Mouse (Mus musculus): ENCODE measurements around the gene Mok. TPM values are rescaled to one million over a fixed set of nuclear protein-coding genes. Genes with fewer than 3 reads are reported as not detected.

Mok gene
- polyA plus RNA-seq, 1 experiment from 2014 or later, result 2.1 TPM

GRCm38 (mm10) chr12:110854786-110855737 lies 14.3 kb upstream of the Mok start:
- peaks cover 4% of the 10 kb centered on the region; the same call in 1 of the 2 replicates for H3K36me3 ChIP-seq (ENCODE audit: control insufficient read depth, insufficient read depth, low read length)
- H3K27ac ChIP-seq (ENCODE audit: low read depth, low read length), result no peak overlapping the region
- WGBS, result 82% methylated on average over 32 of the region's 32 CpGs
- H3K4me1 ChIP-seq (replicated peaks; ENCODE audit: control insufficient read depth, insufficient read depth, low read length), result peaks cover 32% of the 10 kb centered on the region
- ATAC-seq (replicated peaks; ENCODE audit: low FRiP score), result no peak
- DNase-seq (ENCODE audit: low spot score), result no peak
- H3K4me2 ChIP-seq, result no peak overlapping the region
- no peaks in the 10 kb centered on the region for H3K9me3 ChIP-seq (ENCODE audit: control insufficient read depth, low read length)
- no peak overlapping the region for H3K9ac ChIP-seq (ENCODE audit: low read depth, low read length)
- H3K4me3 ChIP-seq (ENCODE audit: low read depth, low read length), result no peak overlapping the region
- no peaks in the 10 kb centered on the region for H3K27me3 ChIP-seq (replicated peaks; ENCODE audit: control insufficient read depth, insufficient read depth, low read length)

- Histone ChIP-seq H3K27me3 (replicated peaks; ENCODE audit: control insufficient read depth, insufficient read depth, low read length) (no peaks in the 10 kb centered on the region), H3K27ac (ENCODE audit: low read depth, low read length) (no peak overlapping the region), H3K9ac (ENCODE audit: low read depth, low read length) (no peak overlapping the region), H3K4me2 (peak overlapping the region; percentile 88), H3K9me3 (ENCODE audit: control insufficient read depth, low read length) (no peaks in the 10 kb centered on the region), H3K4me1 (replicated peaks; ENCODE audit: control insufficient read depth, insufficient read depth, low read length) (peaks cover 26% of the 10 kb centered on the region), H3K4me3 (ENCODE audit: low read depth, low read length) (no peak overlapping the region; the same call in 1 of the 2 replicates), H3K36me3 (ENCODE audit: control insufficient read depth, insufficient read depth, low read length) (peaks cover 4% of the 10 kb centered on the region; the same call in 1 of the 2 replicates)
- WGBS, result 42% methylated on average over 1 of the region's 1 CpGs
- DNase-seq (ENCODE audit: low spot score) (no peak), ATAC-seq (replicated peaks; ENCODE audit: low FRiP score) (no peak)
These were observed 11.2 kb upstream of the Mok start for GRCm38 (mm10) chr12:110851923-110852322.

GRCm38 (mm10) chr12:110851414-110851813 lies 10.7 kb upstream of the Mok start:
- no peaks in the 10 kb centered on the region for H3K9me3 ChIP-seq (ENCODE audit: control insufficient read depth, low read length)
- ATAC-seq (replicated peaks; ENCODE audit: low FRiP score) (peak; percentile 77), DNase-seq (ENCODE audit: low spot score) (peak; percentile 48)
- H3K4me3 ChIP-seq (ENCODE audit: low read depth, low read length), result peak overlapping the region; percentile 94
- WGBS, result 32% methylated on average over 12 of the region's 12 CpGs
- no peaks in the 10 kb centered on the region for H3K27me3 ChIP-seq (replicated peaks; ENCODE audit: control insufficient read depth, insufficient read depth, low read length)
- peak overlapping the region; percentile 81; the same call in 1 of the 2 replicates for H3K27ac ChIP-seq (ENCODE audit: low read depth, low read length)
- peaks cover 25% of the 10 kb centered on the region for H3K4me1 ChIP-seq (replicated peaks; ENCODE audit: control insufficient read depth, insufficient read depth, low read length)
- H3K4me2 ChIP-seq, result peak overlapping the region; percentile 88
- H3K9ac ChIP-seq (ENCODE audit: low read depth, low read length), result peak overlapping the region; percentile 94
- peaks cover 4% of the 10 kb centered on the region; the same call in 1 of the 2 replicates for H3K36me3 ChIP-seq (ENCODE audit: control insufficient read depth, insufficient read depth, low read length)

- DNase-seq (ENCODE audit: low spot score), result no peak
- Histone ChIP-seq H3K9ac (ENCODE audit: low read depth, low read length) (peak overlapping the region; percentile 94), H3K9me3 (ENCODE audit: control insufficient read depth, low read length) (no peaks in the 10 kb centered on the region), H3K27me3 (replicated peaks; ENCODE audit: control insufficient read depth, insufficient read depth, low read length) (no peaks in the 10 kb centered on the region), H3K4me2 (peak overlapping the region; percentile 88), H3K36me3 (ENCODE audit: control insufficient read depth, insufficient read depth, low read length) (no peaks in the 10 kb centered on the region), H3K4me1 (replicated peaks; ENCODE audit: control insufficient read depth, insufficient read depth, low read length) (peaks cover 24% of the 10 kb centered on the region), H3K4me3 (ENCODE audit: low read depth, low read length) (peak overlapping the region; percentile 94), H3K27ac (ENCODE audit: low read depth, low read length) (peak overlapping the region; percentile 81)
- peak; percentile 12; the same call in 1 of the 2 replicates for ATAC-seq (replicated peaks; ENCODE audit: low FRiP score)
- WGBS, result 7% methylated on average over 9 of the region's 9 CpGs
These were observed 10.2 kb upstream of the Mok start for GRCm38 (mm10) chr12:110850929-110851256.

DNA sequence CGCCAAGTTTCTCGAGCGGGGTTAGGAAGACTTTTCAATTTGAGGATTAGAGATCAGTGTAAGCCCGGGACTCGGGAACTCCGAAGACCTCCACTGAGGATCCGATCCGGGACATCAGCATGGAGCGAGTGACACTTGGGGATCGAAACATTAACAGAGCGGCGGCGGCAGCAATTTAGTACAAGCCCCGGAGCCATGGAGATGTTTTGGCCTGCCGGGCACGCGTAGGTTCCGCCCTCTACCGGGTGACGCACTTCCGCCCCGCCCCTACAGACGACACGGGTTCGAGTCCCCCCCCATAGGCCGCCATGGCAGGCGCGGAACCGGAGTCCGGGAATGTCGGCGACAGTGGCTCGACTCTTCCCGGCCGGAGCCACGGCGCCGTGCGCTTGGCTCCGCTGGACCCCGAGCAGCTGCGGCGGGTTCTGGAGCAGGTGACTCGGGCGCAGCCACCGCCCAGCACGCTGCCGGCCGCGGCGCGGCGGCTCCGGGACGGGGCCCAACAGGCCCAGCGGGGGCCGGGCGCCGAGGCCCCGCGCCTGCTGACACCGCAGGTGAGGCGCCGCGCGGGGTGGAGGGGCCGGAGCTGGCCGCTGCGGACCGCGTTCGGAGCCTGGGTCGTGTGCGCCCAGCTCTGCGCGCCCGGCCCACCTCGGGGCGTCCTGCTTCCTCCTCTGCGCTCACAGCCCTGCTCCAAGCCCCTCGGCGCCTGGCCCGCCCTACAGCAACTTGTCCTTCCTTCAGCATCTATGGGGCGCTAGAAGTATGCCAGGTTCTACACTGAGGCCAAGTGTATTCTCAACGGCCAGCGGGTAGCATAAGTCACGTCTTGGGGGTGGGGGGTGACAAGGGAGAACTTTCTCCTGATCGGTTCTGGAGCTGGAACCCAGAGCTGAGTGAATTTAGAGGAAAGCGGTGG lies 9.5 kb upstream of the Mok start, which contains the start of gene Zfp839:
TSS of gene Zfp839 (plus strand) at position 244 of the 919 bp plus-strand sequence.
- Histone ChIP-seq H3K36me3 (ENCODE audit: control insufficient read depth, insufficient read depth, low read length) (no peaks in the 10 kb centered on the region), H3K9ac (ENCODE audit: low read depth, low read length) (peak within 1 kb of the TSS; percentile 94), H3K27ac (ENCODE audit: low read depth, low read length) (peak within 1 kb of the TSS; percentile 81), H3K4me3 (ENCODE audit: low read depth, low read length) (peak within 1 kb of the TSS; percentile 94), H3K4me1 (replicated peaks; ENCODE audit: control insufficient read depth, insufficient read depth, low read length) (peaks cover 22% of the 10 kb centered on the region), H3K4me2 (peak within 1 kb of the TSS; percentile 88), H3K9me3 (ENCODE audit: control insufficient read depth, low read length) (no peaks in the 10 kb centered on the region), H3K27me3 (replicated peaks; ENCODE audit: control insufficient read depth, insufficient read depth, low read length) (no peaks in the 10 kb centered on the region)
- peak; percentile 90 for DNase-seq (ENCODE audit: low spot score)
- ATAC-seq (replicated peaks; ENCODE audit: low FRiP score), result peak; percentile 61
- under 1% methylated on average over 89 of the region's 89 CpGs for WGBS

DNA sequence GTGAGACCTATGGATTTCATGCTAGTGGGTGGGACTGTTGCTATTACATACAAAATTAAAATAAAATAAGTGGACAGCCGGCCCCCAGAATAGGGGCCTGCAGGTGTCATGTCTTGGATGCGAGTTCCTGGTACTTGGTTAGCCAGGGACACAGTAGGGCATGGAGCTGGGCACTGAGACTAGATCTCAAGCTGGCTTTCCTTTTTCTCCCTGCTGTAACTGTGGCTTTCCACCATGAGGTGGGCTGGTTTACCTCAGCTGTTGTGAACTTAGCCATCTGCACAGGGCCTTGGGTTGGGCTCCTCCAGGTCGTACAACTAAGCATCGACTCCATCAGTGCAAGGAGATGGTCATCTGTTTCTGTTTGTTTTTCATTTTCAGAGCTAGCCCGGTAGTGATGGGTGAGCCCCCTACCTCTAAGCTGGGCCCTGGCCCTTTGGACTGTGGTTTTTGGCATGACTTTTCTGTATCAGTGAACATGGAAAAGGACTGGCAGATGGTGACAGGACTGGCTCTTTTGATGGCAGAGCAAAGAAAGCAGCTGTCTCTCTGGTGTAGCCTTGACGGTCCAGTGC lies 5.5 kb upstream of the Mok start:
- Histone ChIP-seq H3K27me3 (replicated peaks; ENCODE audit: control insufficient read depth, insufficient read depth, low read length) (no peaks in the 10 kb centered on the region), H3K4me3 (ENCODE audit: low read depth, low read length) (peak overlapping the region; percentile 62), H3K4me2 (peak overlapping the region; percentile 73), H3K9ac (ENCODE audit: low read depth, low read length) (peak overlapping the region; percentile 71), H3K36me3 (ENCODE audit: control insufficient read depth, insufficient read depth, low read length) (no peaks in the 10 kb centered on the region), H3K4me1 (replicated peaks; ENCODE audit: control insufficient read depth, insufficient read depth, low read length) (peaks cover 12% of the 10 kb centered on the region), H3K27ac (ENCODE audit: low read depth, low read length) (no peak overlapping the region), H3K9me3 (ENCODE audit: control insufficient read depth, low read length) (no peaks in the 10 kb centered on the region)
- 78% methylated on average over 6 of the region's 6 CpGs for WGBS
- ATAC-seq (replicated peaks; ENCODE audit: low FRiP score) (no peak), DNase-seq (ENCODE audit: low spot score) (no peak)

DNA sequence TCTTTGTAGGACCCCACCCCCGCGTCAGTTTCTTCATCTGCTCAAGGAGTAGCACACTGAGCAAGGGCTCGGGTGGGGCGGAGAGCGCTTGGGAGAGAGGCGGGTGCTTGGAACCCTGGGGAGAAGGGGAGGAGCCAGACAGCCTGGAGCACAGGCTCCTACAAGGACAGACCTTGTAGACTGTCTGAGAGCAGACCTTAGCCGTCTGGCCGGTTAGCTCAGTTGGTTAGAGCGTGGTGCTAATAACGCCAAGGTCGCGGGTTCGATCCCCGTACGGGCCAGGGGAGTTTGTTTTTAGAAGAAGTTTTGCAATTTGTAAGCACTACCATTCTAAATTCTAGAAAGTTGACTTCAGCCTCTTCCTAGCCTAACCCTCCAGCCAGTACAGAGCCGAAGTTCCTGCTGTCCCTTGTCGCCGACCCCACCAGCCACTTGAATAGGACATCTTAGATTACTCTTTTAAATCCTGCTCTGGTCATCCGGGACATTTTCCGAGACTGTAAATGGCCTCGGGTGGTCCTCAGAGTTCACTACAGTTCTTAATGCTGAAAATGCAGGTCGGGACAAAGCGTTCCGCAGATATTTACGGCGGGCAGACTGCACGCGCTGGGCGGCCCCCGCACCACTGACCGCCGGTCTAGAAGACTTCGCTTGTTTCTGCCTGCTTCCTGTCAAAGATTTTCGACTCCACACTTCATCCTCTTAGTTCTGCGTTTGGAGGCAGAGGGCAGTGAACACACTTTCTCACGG lies 4.6 kb upstream of the Mok start:
- H3K4me1 ChIP-seq (replicated peaks; ENCODE audit: control insufficient read depth, insufficient read depth, low read length), result 0 out of 2 replicates have a peak, but pooled peaks cover 4% of the 10 kb centered on the region
- H3K27me3 ChIP-seq (replicated peaks; ENCODE audit: control insufficient read depth, insufficient read depth, low read length), result no peaks in the 10 kb centered on the region
- H3K9ac ChIP-seq (ENCODE audit: low read depth, low read length), result peak overlapping the region; percentile 71
- no peaks in the 10 kb centered on the region for H3K36me3 ChIP-seq (ENCODE audit: control insufficient read depth, insufficient read depth, low read length)
- peak overlapping the region; percentile 73 for H3K4me2 ChIP-seq
- peak overlapping the region; percentile 62 for H3K4me3 ChIP-seq (ENCODE audit: low read depth, low read length)
- peak overlapping the region; percentile 62 for H3K27ac ChIP-seq (ENCODE audit: low read depth, low read length)
- DNase-seq (ENCODE audit: low spot score) (peak; percentile 98), ATAC-seq (replicated peaks; ENCODE audit: low FRiP score) (peak; percentile 91)
- WGBS, result under 1% methylated on average over 36 of the region's 36 CpGs
- no peaks in the 10 kb centered on the region for H3K9me3 ChIP-seq (ENCODE audit: control insufficient read depth, low read length)
